Mouse (Mus musculus) lung, embryonic 16.5 days (tissue): ENCODE results near the gene Slc25a23. TPM values are rescaled to one million over a fixed set of nuclear protein-coding genes. Genes with fewer than 3 reads are reported as not detected.

Source experiments
- ATAC-seq: fragments of 200-750 bp; cut with Nextera tagmentation; 2 replicates; pipeline ENCODE4 v1.8.0; 2017; ENCODE audit warnings: low read depth, mild to moderate bottlenecking, moderate library complexity
- H3K27ac ChIP-seq: fragments of 300-500 bp; sonication (generic); 2 replicates; pipeline ENCODE4 v1.5.1; 2014; ENCODE audit warnings: mild to moderate bottlenecking, control low read depth, low read length
- H3K27me3 ChIP-seq: fragments of 300-500 bp; sonication (generic); 2 replicates; pipeline ENCODE4 v1.6.1; 2014; ENCODE audit warnings: low read depth, low read length, mixed read lengths; ENCODE audit not compliant: control insufficient read depth, insufficient read depth
- H3K36me3 ChIP-seq: fragments of 300-500 bp; sonication (generic); 2 replicates; pipeline ENCODE4 v1.6.1; 2014; ENCODE audit warnings: low read length; ENCODE audit not compliant: control insufficient read depth, insufficient read depth
- H3K4me1 ChIP-seq: fragments of 300-500 bp; sonication (generic); replicated peaks from 2 replicates; pipeline ENCODE4 v1.6.1; 2014; ENCODE audit warnings: low read length, mixed read lengths; ENCODE audit not compliant: control insufficient read depth, insufficient read depth
- H3K4me2 ChIP-seq: fragments of 300-500 bp; sonication (generic); 2 replicates; pipeline ENCODE4 v1.6.1; 2014; ENCODE audit warnings: low read depth, low read length, control low read depth
- H3K4me3 ChIP-seq: fragments of 300-500 bp; sonication (generic); 2 replicates; pipeline ENCODE4 v1.5.1; 2014; ENCODE audit warnings: mild to moderate bottlenecking, low read length, control low read depth
- H3K9ac ChIP-seq: fragments of 300-500 bp; sonication (generic); 2 replicates; pipeline ENCODE4 v1.6.1; 2014; ENCODE audit warnings: low read length, control low read depth
- H3K9me3 ChIP-seq: fragments of 300-500 bp; sonication (generic); 2 replicates; pipeline ENCODE4 v1.6.1; 2016; ENCODE audit warnings: low read length; ENCODE audit not compliant: control insufficient read depth
- WGBS: fragments of 180-500 bp; shearing (Covaris S2); extraction: QIAGEN DNeasy Blood & Tissue Kit; methylation state at CpG from one replicate; pipeline ENCODE4 v1.1.7; 2014; 5-methylcytosine and 5-hydroxymethylcytosine counted together
- polyA plus RNA-seq: library from polyadenylated mRNA; unstranded; fragments of >200 nt; fragmentation: Nextera tagmentation; extraction: Ambion mirVana; gene quantifications from 2 replicates; pipeline ENCODE4 v1.2.1, GENCODE M21; 2015

Slc25a23 gene
- 8.1 and 9.6 TPM in 2 replicates for polyA plus RNA-seq

DNA sequence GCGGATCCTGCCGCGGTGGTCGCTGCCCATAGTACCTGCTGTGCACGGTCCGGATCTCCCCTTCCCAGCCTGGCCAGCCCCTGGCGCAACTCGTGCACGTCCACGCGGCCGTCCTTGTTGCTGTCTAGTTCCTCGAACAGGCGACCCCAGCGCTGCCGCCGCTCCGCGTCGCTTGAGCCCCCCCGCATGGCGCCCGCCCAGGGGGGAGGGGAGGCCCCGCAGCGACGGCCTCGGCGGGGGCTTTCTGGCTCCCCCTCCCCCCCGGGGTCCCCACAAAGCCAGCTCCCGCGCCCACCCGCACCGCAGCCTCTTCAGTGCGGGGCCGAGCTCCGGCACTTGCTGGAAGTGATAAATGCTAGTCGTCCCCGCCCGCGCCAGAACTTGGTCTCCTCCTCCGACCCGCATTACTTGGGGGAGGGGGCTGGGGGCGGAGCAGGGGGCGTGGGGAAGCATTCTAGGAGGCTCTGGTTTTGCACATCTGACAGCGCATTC is at the start of gene Slc25a23:
Gene Slc25a23, minus strand, starts transcription at position 378 of the 492 bp plus-strand sequence.
- Histone ChIP-seq H3K4me1 (peaks cover 8% of the 10 kb centered on the region), H3K4me2 (peak within 1 kb of the TSS; percentile 95), H3K9me3 (no peaks in the 10 kb centered on the region), H3K27me3 (peaks cover 25% of the 10 kb centered on the region), H3K9ac (peak within 1 kb of the TSS; percentile 79), H3K36me3 (no peaks in the 10 kb centered on the region), H3K27ac (peak within 1 kb of the TSS; percentile 86), H3K4me3 (peak within 1 kb of the TSS; percentile 81)
- ATAC-seq, result peak; percentile 60
- WGBS, result 0% methylated on average over 30 of the region's 45 CpGs

DNA sequence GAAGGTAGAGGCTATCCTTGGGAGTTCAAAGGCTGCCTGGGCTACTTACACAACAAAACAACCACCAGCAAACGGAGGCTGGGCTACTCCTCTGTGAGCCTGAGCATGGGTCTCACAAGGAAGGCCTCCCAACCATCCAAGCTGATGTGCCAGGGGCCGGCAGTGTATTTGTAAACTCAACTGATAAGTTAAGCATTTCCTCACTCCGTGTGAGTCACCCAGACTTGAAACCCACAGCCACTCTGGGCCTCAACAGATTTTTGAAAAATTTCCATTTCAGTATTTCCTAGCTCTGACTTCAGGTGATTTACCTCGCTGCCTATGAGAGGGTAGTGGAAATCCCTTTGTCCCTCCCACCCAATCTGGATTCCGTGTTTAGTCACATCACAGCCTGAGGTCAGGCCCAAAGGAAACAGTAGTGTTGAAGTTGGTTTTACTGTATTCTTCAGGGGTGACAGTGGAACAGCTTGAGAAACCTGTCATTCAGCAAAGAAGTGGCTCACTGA is 49.1 kb upstream of the Slc25a23 start:
- H3K27ac ChIP-seq, result no peak overlapping the region
- H3K4me2 ChIP-seq, result no peak overlapping the region
- no peak overlapping the region for H3K9ac ChIP-seq
- no peak overlapping the region for H3K4me3 ChIP-seq
- no peaks in the 10 kb centered on the region for H3K36me3 ChIP-seq
- H3K27me3 ChIP-seq, result no peaks in the 10 kb centered on the region
- 32% methylated on average over 5 of the region's 5 CpGs for WGBS
- no peaks in the 10 kb centered on the region for H3K9me3 ChIP-seq
- no peak for ATAC-seq
- peaks cover 5% of the 10 kb centered on the region; the same call in 1 of the 2 replicates for H3K4me1 ChIP-seq

DNA sequence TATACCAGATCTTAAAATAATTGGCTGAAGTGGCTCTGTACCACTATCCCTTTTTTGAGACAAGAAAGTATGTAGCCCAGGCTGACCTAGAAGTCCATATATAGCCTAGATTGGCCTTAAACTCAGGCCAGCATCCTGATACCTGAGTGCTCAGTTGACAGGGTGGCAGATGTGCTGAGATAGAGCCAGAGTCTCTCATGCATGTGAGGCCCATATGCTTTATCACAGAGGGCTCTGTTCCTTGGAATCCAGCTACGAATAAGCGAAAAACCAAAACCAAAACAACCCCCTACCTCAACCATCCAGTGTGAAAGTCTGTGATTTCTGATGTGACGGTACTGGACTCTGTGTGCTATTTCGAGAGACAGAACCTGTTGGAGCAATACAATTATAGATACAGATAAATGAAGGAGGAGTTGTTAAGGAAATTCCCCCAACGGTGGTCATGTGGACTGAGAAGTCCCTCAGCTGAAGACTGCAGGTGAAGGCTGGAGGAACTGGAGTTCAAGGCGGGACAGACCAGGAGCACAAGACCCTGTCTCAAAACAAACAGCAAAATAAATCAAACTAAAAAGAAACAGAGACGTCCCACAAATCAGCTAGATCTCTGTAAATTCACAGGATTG is 48.5 kb upstream of the Slc25a23 start:
- no peak for ATAC-seq
- no peaks in the 10 kb centered on the region for H3K27me3 ChIP-seq
- no peak overlapping the region for H3K4me3 ChIP-seq
- WGBS, result 77% methylated on average over 7 of the region's 7 CpGs
- H3K27ac ChIP-seq, result no peak overlapping the region
- H3K4me2 ChIP-seq, result no peak overlapping the region
- no peak overlapping the region for H3K9ac ChIP-seq
- peaks cover 5% of the 10 kb centered on the region; the same call in 1 of the 2 replicates for H3K4me1 ChIP-seq
- no peaks in the 10 kb centered on the region for H3K36me3 ChIP-seq
- no peaks in the 10 kb centered on the region for H3K9me3 ChIP-seq

DNA sequence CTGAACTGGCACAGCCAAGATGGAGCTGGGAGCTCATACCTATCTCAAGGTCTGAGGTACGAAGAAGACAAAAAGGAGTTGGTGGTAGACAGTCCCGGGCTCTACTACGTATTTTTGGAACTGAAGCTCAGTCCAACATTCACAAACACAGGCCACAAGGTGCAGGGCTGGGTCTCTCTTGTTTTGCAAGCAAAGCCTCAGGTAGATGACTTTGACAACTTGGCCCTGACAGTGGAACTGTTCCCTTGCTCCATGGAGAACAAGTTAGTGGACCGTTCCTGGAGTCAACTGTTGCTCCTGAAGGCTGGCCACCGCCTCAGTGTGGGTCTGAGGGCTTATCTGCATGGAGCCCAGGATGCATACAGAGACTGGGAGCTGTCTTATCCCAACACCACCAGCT is 47.4 kb upstream of the Slc25a23 start:
- Histone ChIP-seq H3K36me3 (no peaks in the 10 kb centered on the region), H3K27me3 (no peaks in the 10 kb centered on the region), H3K27ac (no peak overlapping the region), H3K4me2 (no peak overlapping the region), H3K4me1 (peaks cover 5% of the 10 kb centered on the region; the same call in 1 of the 2 replicates), H3K9me3 (no peaks in the 10 kb centered on the region), H3K9ac (no peak overlapping the region), H3K4me3 (no peak overlapping the region)
- WGBS, result 86% methylated on average over 5 of the region's 5 CpGs
- no peak for ATAC-seq

DNA sequence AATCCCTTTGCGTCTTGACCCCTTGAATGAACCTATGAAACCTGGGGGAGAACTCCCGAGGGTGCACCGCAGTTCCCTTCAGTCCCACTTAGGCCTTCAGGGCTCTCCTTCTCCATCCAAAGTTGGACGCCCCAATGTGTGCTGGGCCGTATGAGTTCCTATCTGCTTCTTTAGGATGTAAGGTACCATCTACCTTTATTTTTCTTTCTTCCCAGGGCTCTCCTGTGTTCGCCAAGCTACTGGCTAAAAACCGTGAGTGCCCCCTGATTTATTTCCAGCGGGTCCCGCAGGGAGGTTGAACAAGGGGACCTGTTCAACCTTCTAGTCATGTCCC is 46.3 kb upstream of the Slc25a23 start:
- ATAC-seq, result no peak
- no peak overlapping the region for H3K27ac ChIP-seq
- H3K9me3 ChIP-seq, result no peaks in the 10 kb centered on the region
- H3K27me3 ChIP-seq, result no peaks in the 10 kb centered on the region
- peak overlapping the region; percentile 73 for H3K4me3 ChIP-seq
- H3K36me3 ChIP-seq, result no peaks in the 10 kb centered on the region
- peaks cover 5% of the 10 kb centered on the region; the same call in 1 of the 2 replicates for H3K4me1 ChIP-seq
- H3K9ac ChIP-seq, result peak overlapping the region; percentile 79
- peak overlapping the region; percentile 85 for H3K4me2 ChIP-seq
- WGBS, result 12% methylated on average over 9 of the region's 9 CpGs

DNA sequence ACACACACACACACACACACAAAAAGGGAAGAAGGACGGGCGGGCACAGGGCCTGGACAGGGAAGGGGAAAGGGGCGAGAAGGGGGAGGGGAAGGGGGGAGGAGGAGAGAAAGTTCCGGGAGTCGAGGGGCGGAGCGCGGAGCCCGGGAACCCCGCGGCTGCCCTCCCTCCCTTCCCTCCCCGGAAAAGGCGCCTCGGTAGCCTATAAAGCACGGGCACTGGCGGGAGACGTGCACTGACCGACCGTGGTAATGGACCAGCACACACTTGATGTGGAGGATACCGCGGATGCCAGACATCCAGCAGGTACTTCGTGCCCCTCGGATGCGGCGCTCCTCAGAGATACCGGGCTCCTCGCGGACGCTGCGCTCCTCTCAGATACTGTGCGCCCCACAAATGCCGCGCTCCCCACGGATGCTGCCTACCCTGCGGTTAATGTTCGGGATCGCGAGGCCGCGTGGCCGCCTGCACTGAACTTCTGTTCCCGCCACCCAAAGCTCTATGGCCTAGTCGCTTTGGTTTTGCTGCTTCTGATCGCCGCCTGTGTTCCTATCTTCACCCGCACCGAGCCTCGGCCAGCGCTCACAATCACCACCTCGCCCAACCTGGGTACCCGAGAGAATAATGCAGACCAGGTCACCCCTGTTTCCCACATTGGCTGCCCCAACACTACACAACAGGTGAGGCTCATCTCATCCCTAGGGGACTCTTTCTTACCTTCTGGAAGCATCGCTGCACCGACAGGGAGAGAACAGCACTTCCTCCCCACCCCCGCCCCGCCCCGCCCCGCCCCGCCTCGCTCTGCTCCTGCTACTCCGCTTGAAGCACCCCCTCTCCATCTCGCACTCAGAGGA is 45.7 kb upstream of the Slc25a23 start, which contains the start of gene Tnfsf9:
Gene Tnfsf9, plus strand, starts transcription at position 145 of the 854 bp plus-strand sequence.
- Histone ChIP-seq H3K9ac (peak within 1 kb of the TSS; percentile 79), H3K27me3 (no peaks in the 10 kb centered on the region), H3K9me3 (no peaks in the 10 kb centered on the region), H3K4me1 (peaks cover 5% of the 10 kb centered on the region; the same call in 1 of the 2 replicates), H3K36me3 (no peaks in the 10 kb centered on the region), H3K27ac (peak within 1 kb of the TSS; percentile 75), H3K4me2 (peak within 1 kb of the TSS; percentile 85), H3K4me3 (peak within 1 kb of the TSS; percentile 73)
- ATAC-seq, result peak; percentile 83
- WGBS, result 0% methylated on average over 47 of the region's 61 CpGs

DNA sequence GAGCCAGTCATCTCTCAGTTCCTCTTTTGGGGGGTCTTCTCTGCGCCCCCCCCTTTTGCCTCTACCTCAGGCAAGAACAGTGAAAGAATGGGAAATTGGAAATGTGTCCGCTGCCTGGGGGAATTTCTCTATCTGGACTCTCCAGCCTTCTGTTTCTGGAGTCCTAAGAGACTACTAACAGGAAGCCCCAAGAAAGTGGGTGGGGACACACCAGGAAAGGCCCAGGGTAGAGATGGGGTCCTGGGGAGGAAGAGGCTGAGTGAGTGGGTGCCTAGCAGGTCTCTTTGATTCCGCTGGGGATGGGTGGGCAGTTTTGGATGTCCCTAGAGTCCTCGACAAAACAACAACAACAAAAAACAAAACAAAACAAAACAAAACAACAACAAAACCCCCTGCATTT is 44.8 kb upstream of the Slc25a23 start:
- Histone ChIP-seq H3K4me3 (peak overlapping the region; percentile 73), H3K27me3 (no peaks in the 10 kb centered on the region), H3K9me3 (no peaks in the 10 kb centered on the region), H3K27ac (no peak overlapping the region), H3K4me1 (peaks cover 5% of the 10 kb centered on the region; the same call in 1 of the 2 replicates), H3K4me2 (peak overlapping the region; percentile 85), H3K36me3 (no peaks in the 10 kb centered on the region), H3K9ac (peak overlapping the region; percentile 79)
- ATAC-seq, result no peak
- WGBS, result 48% methylated on average over 4 of the region's 4 CpGs

DNA sequence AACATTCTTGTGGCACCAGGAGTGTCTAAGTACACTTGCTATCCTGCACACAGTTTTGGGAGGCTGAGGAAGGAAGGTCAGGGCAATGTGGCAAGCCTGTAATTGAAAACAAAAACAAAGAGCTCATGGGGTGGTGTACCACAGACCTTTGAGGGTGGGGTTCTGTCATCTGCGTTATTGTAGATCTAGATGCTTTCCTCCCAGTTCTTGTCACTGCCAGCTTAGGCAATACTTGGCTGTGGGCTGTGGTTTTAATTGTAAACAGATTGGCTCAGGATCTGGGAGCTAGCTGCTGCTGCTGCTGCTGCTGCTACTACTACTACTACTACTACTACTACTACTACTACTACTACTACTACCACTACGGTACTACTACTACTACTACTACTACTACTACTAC is 42.6 kb upstream of the Slc25a23 start:
- no peak for ATAC-seq
- H3K36me3 ChIP-seq, result no peaks in the 10 kb centered on the region
- no peaks in the 10 kb centered on the region for H3K9me3 ChIP-seq
- no peak overlapping the region for H3K9ac ChIP-seq
- H3K27me3 ChIP-seq, result no peaks in the 10 kb centered on the region
- WGBS, result 72% methylated on average over 2 of the region's 2 CpGs
- peaks cover 5% of the 10 kb centered on the region; the same call in 1 of the 2 replicates for H3K4me1 ChIP-seq
- no peak overlapping the region for H3K27ac ChIP-seq
- H3K4me2 ChIP-seq, result no peak overlapping the region
- H3K4me3 ChIP-seq, result no peak overlapping the region
